Mouse (Mus musculus) embryonic facial prominence, embryonic 13.5 days (tissue): ENCODE data around the gene Emg1. TPM values are rescaled to one million over a fixed set of nuclear protein-coding genes. Genes with fewer than 3 reads are reported as not detected.

Source experiments
- ATAC-seq: fragments of 200-750 bp; cut with Nextera tagmentation; 2 replicates; pipeline ENCODE4 v1.8.0; 2017; ENCODE audit warnings: low read depth; ENCODE audit not compliant: insufficient number of reproducible peaks, insufficient read depth, low FRiP score, low TSS enrichment
- H3K27ac ChIP-seq: fragments of 300-500 bp; sonication (generic); 2 replicates; pipeline ENCODE4 v1.5.1; 2015; ENCODE audit warnings: moderate library complexity, mild to moderate bottlenecking, inconsistent platforms
- H3K27me3 ChIP-seq: fragments of 300-500 bp; sonication (generic); 2 replicates; pipeline ENCODE4 v1.6.1; 2015; ENCODE audit warnings: mild to moderate bottlenecking, inconsistent platforms
- H3K36me3 ChIP-seq: fragments of 300-500 bp; sonication (generic); 2 replicates; pipeline ENCODE4 v1.6.1; 2015; ENCODE audit warnings: mild to moderate bottlenecking, inconsistent platforms
- H3K4me1 ChIP-seq: fragments of 300-500 bp; sonication (generic); 2 replicates; pipeline ENCODE4 v1.6.1; 2015; ENCODE audit warnings: inconsistent platforms
- H3K4me2 ChIP-seq: fragments of 300-500 bp; sonication (generic); 2 replicates; pipeline ENCODE4 v1.6.1; 2015; ENCODE audit warnings: moderate library complexity, mild to moderate bottlenecking, inconsistent platforms
- H3K4me3 ChIP-seq: fragments of 300-500 bp; sonication (generic); 2 replicates; pipeline ENCODE4 v1.5.1; 2015; ENCODE audit warnings: mild to moderate bottlenecking, inconsistent platforms
- H3K9ac ChIP-seq: fragments of 300-500 bp; sonication (generic); 2 replicates; pipeline ENCODE4 v1.6.1; 2015; ENCODE audit warnings: mild to moderate bottlenecking, inconsistent platforms
- H3K9me3 ChIP-seq: fragments of 300-500 bp; sonication (generic); 2 replicates; pipeline ENCODE4 v1.6.1; 2016; ENCODE audit warnings: inconsistent platforms
- WGBS: fragments of 180-500 bp; shearing (Covaris S2); methylation state at CpG from one replicate; pipeline ENCODE4 v1.1.7; 2015; ENCODE audit warnings: mixed read lengths; 5-methylcytosine and 5-hydroxymethylcytosine counted together
- polyA plus RNA-seq: library from polyadenylated mRNA; unstranded; fragments of >200 nt; fragmentation: Nextera tagmentation; extraction: Ambion mirVana; gene quantifications from 2 replicates; pipeline ENCODE4 v1.2.1, GENCODE M21; 2015

Emg1 gene
- polyA plus RNA-seq, 1 experiment from 2014 or later: 214 TPM

GRCm38 (mm10) chr6:124739231-124739796 lies 27.3 kb upstream of the Emg1 start:
- WGBS: 83% methylated on average over 10 of the region's 10 CpGs
- Histone ChIP-seq H3K4me3 (no peak overlapping the region), H3K36me3 (peaks cover 27% of the 10 kb centered on the region), H3K4me2 (peak overlapping the region; percentile 78; the same call in 1 of the 2 replicates), H3K9ac (peak overlapping the region; percentile 51; the same call in 1 of the 2 replicates), H3K27ac (peak overlapping the region; percentile 55; the same call in 1 of the 2 replicates), H3K27me3 (no peaks in the 10 kb centered on the region), H3K4me1 (peaks cover 28% of the 10 kb centered on the region), H3K9me3 (no peaks in the 10 kb centered on the region)
- no peak for ATAC-seq

GRCm38 (mm10) chr6:124738511-124739023 lies 26.6 kb upstream of the Emg1 start, which contains the start of gene Ptpn6:
Gene Ptpn6 (minus strand): TSS chr6:124738714.
- Histone ChIP-seq H3K4me3 (no peak within 1 kb of the TSS), H3K36me3 (peaks cover 20% of the 10 kb centered on the region), H3K9ac (peak within 1 kb of the TSS; percentile 51; the same call in 1 of the 2 replicates), H3K4me1 (peaks cover 28% of the 10 kb centered on the region), H3K27ac (peak within 1 kb of the TSS; percentile 55), H3K4me2 (peak within 1 kb of the TSS; percentile 78), H3K27me3 (no peaks in the 10 kb centered on the region), H3K9me3 (no peaks in the 10 kb centered on the region)
- peak; percentile 27; the same call in 1 of the 2 replicates for ATAC-seq
- WGBS: 22% methylated on average over 15 of the region's 15 CpGs

DNA sequence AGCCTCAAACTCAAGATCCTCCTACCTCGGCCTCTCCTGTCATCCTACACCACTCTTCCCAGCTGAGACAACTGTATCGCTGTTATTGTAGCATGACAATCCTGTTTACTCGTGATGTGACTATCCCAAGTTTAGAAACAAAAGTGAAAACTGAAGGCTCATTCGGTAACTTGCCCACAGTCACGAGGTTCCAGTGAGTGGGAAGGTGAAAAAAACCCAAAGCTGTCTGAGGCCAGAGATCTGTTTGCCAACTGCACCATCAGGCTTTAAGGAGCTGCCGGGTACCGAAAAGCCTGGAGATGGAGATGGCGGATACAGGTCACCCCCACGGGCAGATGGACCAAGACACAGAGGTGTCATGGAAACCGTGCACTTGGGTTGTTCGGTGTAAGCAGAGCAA lies 25.1 kb upstream of the Emg1 start:
- no peaks in the 10 kb centered on the region for H3K27me3 ChIP-seq
- WGBS: 86% methylated on average over 11 of the region's 11 CpGs

GRCm38 (mm10) chr6:124734417-124734816 lies 22.4 kb upstream of the Emg1 start:
- Histone ChIP-seq H3K4me2 (no peak overlapping the region), H3K27ac (no peak overlapping the region), H3K27me3 (no peaks in the 10 kb centered on the region), H3K9me3 (no peaks in the 10 kb centered on the region), H3K9ac (no peak overlapping the region), H3K36me3 (peaks cover 9% of the 10 kb centered on the region), H3K4me3 (no peak overlapping the region), H3K4me1 (peaks cover 22% of the 10 kb centered on the region)
- WGBS: 86% methylated on average over 3 of the region's 3 CpGs
- ATAC-seq: no peak

More for the DNA sequence above, 25.1 kb upstream of the Emg1 start:
- no peak overlapping the region for H3K9ac ChIP-seq
- no peak for ATAC-seq
- H3K9me3 ChIP-seq: no peaks in the 10 kb centered on the region
- no peak overlapping the region for H3K4me2 ChIP-seq
- peaks cover 9% of the 10 kb centered on the region for H3K36me3 ChIP-seq
- no peak overlapping the region for H3K4me3 ChIP-seq
- H3K4me1 ChIP-seq: peaks cover 36% of the 10 kb centered on the region
- no peak overlapping the region for H3K27ac ChIP-seq

- H3K27me3 ChIP-seq: no peaks in the 10 kb centered on the region
- H3K36me3 ChIP-seq: no peaks in the 10 kb centered on the region
- no peak for ATAC-seq
- no peak overlapping the region; the same call in 1 of the 2 replicates for H3K4me2 ChIP-seq
- H3K9ac ChIP-seq: peak overlapping the region; percentile 59; the same call in 1 of the 2 replicates
- no peak overlapping the region for H3K4me3 ChIP-seq
- H3K4me1 ChIP-seq: peaks cover 9% of the 10 kb centered on the region
- H3K27ac ChIP-seq: no peak overlapping the region
- WGBS: 51% methylated on average over 19 of the region's 19 CpGs
- no peaks in the 10 kb centered on the region for H3K9me3 ChIP-seq
These were observed 20.7 kb upstream of the Emg1 start for GRCm38 (mm10) chr6:124732476-124733370.

GRCm38 (mm10) chr6:124731038-124731437 lies 19.1 kb upstream of the Emg1 start:
- no peak overlapping the region for H3K4me2 ChIP-seq
- no peaks in the 10 kb centered on the region for H3K36me3 ChIP-seq
- 86% methylated on average over 7 of the region's 7 CpGs for WGBS
- H3K9ac ChIP-seq: no peak overlapping the region
- H3K4me1 ChIP-seq: peaks cover 9% of the 10 kb centered on the region
- ATAC-seq: no peak
- no peak overlapping the region for H3K27ac ChIP-seq
- no peaks in the 10 kb centered on the region for H3K27me3 ChIP-seq
- no peaks in the 10 kb centered on the region for H3K9me3 ChIP-seq
- no peak overlapping the region for H3K4me3 ChIP-seq

DNA sequence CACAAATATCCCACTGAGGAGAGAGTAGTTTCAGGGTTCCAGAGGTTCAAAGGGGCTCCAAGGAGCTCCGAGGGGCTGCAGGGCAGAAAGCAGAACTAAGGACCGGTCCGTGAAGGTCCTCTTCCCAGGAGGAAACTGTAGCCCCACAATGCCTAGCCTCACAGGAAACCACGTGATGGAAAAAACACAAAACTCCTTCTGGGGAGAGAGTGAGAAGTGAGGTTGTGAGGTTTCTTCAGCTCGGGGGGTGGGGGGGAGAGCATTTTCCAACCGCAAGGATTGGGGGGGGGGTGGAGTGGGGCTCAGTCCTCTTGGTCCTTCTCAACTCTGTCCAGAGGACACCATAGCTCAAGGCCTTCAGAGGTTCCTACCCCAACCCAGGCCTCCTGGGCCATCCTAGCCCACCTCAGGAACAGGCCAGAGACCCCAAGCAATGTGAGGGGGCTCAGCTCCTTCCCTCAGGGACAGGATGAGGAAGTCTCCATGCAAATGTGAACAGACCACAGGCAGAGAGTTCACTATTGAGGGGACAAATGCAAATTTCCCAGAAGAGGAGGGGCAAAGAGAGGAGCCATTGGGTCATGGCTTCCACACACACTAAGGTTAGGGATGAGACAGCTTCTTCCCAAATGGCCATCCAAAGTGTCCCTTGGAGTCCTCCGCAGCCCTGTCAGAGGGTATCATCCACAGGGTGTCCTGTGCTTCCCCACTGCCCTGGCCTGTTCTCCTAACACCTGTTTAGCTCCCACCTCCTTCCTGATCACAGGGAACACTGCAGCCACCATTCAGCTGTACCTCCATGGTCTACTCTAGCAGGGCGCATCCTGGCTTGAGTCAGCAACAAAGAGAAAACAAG lies 18.1 kb upstream of the Emg1 start:
- Histone ChIP-seq H3K27ac (no peak overlapping the region), H3K4me3 (no peak overlapping the region), H3K36me3 (no peaks in the 10 kb centered on the region), H3K9me3 (no peaks in the 10 kb centered on the region), H3K27me3 (no peaks in the 10 kb centered on the region), H3K4me1 (peaks cover 9% of the 10 kb centered on the region), H3K4me2 (no peak overlapping the region), H3K9ac (no peak overlapping the region)
- 79% methylated on average over 8 of the region's 8 CpGs for WGBS
- ATAC-seq: no peak

- ATAC-seq: no peak
- Histone ChIP-seq H3K27me3 (no peaks in the 10 kb centered on the region), H3K9me3 (no peaks in the 10 kb centered on the region), H3K27ac (no peak overlapping the region), H3K36me3 (no peaks in the 10 kb centered on the region), H3K4me1 (peaks cover 9% of the 10 kb centered on the region), H3K4me2 (no peak overlapping the region), H3K4me3 (no peak overlapping the region), H3K9ac (no peak overlapping the region)
- 92% methylated on average over 10 of the region's 10 CpGs for WGBS
These were observed 16.6 kb upstream of the Emg1 start for GRCm38 (mm10) chr6:124728621-124729020.

DNA sequence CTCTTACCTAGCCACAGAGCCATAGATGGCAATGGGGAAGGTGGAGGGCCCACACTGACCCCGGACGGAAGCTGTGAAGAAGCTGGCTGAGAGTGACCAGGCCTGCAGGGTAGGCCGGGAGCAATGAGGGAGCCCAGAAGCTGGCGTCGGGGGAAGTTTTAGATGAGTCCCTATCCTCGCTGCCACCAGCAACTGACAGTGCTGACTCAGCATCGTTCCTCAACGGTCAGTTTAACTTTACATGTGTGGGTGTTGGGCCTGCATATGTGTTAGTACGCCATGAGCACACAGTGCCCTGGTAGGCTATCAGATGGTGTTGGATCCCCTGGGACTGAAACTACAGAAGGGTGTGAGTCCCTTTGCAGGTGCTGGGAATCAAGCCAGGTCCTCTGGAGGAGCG lies 12.5 kb upstream of the Emg1 start:
- Histone ChIP-seq H3K4me2 (no peak overlapping the region), H3K36me3 (no peaks in the 10 kb centered on the region), H3K27ac (no peak overlapping the region), H3K4me3 (no peak overlapping the region), H3K9ac (no peak overlapping the region), H3K27me3 (no peaks in the 10 kb centered on the region), H3K9me3 (no peaks in the 10 kb centered on the region), H3K4me1 (0 out of 2 replicates have a peak, but pooled peaks cover 7% of the 10 kb centered on the region)
- WGBS: 82% methylated on average over 10 of the region's 10 CpGs
- no peak for ATAC-seq

GRCm38 (mm10) chr6:124723541-124723940 lies 11.6 kb upstream of the Emg1 start:
- H3K9me3 ChIP-seq: no peaks in the 10 kb centered on the region
- WGBS: 76% methylated on average over 8 of the region's 8 CpGs
- 0 out of 2 replicates have a peak, but pooled peaks cover 7% of the 10 kb centered on the region for H3K4me1 ChIP-seq
- no peaks in the 10 kb centered on the region for H3K27me3 ChIP-seq
- no peak for ATAC-seq
- no peaks in the 10 kb centered on the region for H3K36me3 ChIP-seq
- H3K4me3 ChIP-seq: no peak overlapping the region
- H3K4me2 ChIP-seq: no peak overlapping the region
- H3K9ac ChIP-seq: no peak overlapping the region
- H3K27ac ChIP-seq: no peak overlapping the region

DNA sequence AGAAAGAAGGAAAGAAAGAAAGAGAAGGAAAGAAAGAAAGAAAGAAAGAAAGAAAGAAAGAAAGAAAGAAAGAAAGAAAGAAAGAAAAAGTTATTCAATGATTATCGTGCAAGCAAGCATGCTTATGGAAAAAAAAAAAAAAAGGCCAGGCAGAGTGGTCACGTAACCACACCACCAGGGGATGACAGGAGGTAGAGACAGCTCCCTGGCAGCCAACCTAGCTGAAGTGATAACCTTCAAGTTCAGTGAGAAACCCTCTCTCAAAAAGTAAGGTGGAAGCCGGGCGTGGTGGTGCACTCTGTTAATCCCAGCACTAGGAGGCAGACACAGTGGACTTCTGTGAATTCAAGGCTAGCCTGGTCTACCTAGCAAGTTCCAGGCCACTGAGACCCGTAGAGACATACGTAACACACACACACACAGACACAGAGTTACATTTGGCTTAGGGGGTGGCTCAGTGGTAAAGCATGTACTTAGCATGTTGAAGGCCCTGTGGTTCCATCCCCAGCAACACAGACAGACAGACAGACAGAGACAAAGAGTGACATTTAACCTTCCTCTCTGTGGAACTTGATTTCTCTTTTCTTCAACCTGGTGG lies 11.0 kb upstream of the Emg1 start:
- Histone ChIP-seq H3K27ac (no peak overlapping the region), H3K4me1 (0 out of 2 replicates have a peak, but pooled peaks cover 7% of the 10 kb centered on the region)
- 86% methylated on average over 6 of the region's 6 CpGs for WGBS

More for the DNA sequence above, 11.0 kb upstream of the Emg1 start:
- ATAC-seq: no peak
- H3K36me3 ChIP-seq: no peaks in the 10 kb centered on the region
- H3K4me2 ChIP-seq: no peak overlapping the region
- no peak overlapping the region for H3K9ac ChIP-seq
- H3K4me3 ChIP-seq: no peak overlapping the region
- no peaks in the 10 kb centered on the region for H3K9me3 ChIP-seq
- no peaks in the 10 kb centered on the region for H3K27me3 ChIP-seq
